Mouse (Mus musculus): ENCODE data around the gene Synj1. TPM values are rescaled to one million over a fixed set of nuclear protein-coding genes. Genes with fewer than 3 reads are reported as not detected.

The Synj1 gene
- polyA plus RNA-seq, 1 experiment from 2014 or later: 15.5 TPM

GRCm38 (mm10) chr16:90934687-90935328 lies 76.3 kb downstream of the Synj1 start, which contains the start of gene Cfap298:
Cfap298 (minus strand) TSS chr16:90935114.
- peaks cover 12% of the 10 kb centered on the region; the same call in 1 of the 2 replicates for H3K36me3 ChIP-seq (ENCODE audit: control insufficient read depth, insufficient read depth, low read length)
- peak within 1 kb of the TSS; percentile 72 for H3K4me3 ChIP-seq (ENCODE audit: low read length)
- H3K9me3 ChIP-seq (ENCODE audit: control insufficient read depth, low read length): no peaks in the 10 kb centered on the region
- ATAC-seq (ENCODE audit: low FRiP score, low TSS enrichment): peak; percentile 97
- H3K27me3 ChIP-seq (ENCODE audit: control insufficient read depth, insufficient read depth, low read length): no peaks in the 10 kb centered on the region
- H3K4me1 ChIP-seq (ENCODE audit: control insufficient read depth, insufficient read depth, low read length): no peaks in the 10 kb centered on the region
- peak within 1 kb of the TSS; percentile 68 for H3K27ac ChIP-seq (ENCODE audit: low read depth, low read length)
- under 1% methylated on average over 56 of the region's 56 CpGs for WGBS
- H3K4me2 ChIP-seq (replicated peaks; ENCODE audit: low read depth, low read length): peak within 1 kb of the TSS; percentile 71
- H3K9ac ChIP-seq (ENCODE audit: low read depth, low read length): peak within 1 kb of the TSS; percentile 75

DNA sequence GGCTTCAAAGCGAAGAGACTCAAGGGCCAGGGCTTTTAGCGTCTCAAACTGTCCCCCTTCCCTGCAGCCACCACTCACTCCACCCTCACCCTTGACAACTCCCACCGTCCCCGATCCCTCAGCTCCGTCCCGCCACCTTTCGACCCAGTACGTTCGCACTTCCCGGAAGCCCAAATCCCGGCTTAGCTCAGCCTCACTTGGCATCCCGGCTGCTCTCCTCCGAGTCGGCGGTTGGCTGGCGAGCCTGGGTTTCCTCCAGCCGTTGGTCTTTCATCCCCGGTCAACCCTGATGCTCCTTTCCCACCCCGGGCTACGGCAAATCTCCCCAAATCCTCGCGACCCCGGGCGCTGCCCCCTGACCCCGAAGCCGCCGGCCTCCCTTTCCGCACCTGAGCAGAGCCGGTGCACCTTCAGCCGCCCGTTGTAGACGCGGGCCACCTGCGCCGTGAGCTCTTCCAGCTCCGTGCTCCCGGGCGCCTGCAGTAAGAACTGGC lies 76.9 kb downstream of the Synj1 start:
- Histone ChIP-seq H3K9ac (ENCODE audit: low read depth, low read length) (peak overlapping the region; percentile 75), H3K9me3 (ENCODE audit: control insufficient read depth, low read length) (no peaks in the 10 kb centered on the region), H3K27me3 (ENCODE audit: control insufficient read depth, insufficient read depth, low read length) (no peaks in the 10 kb centered on the region), H3K36me3 (ENCODE audit: control insufficient read depth, insufficient read depth, low read length) (peaks cover 15% of the 10 kb centered on the region; the same call in 1 of the 2 replicates), H3K4me1 (ENCODE audit: control insufficient read depth, insufficient read depth, low read length) (no peaks in the 10 kb centered on the region), H3K27ac (ENCODE audit: low read depth, low read length) (peak overlapping the region; percentile 68), H3K4me3 (ENCODE audit: low read length) (peak overlapping the region; percentile 72), H3K4me2 (replicated peaks; ENCODE audit: low read depth, low read length) (peak overlapping the region; percentile 71)
- WGBS: under 1% methylated on average over 38 of the region's 38 CpGs
- peak; percentile 63 for ATAC-seq (ENCODE audit: low FRiP score, low TSS enrichment)

- no peaks in the 10 kb centered on the region for H3K4me1 ChIP-seq (ENCODE audit: control insufficient read depth, insufficient read depth, low read length)
- peak overlapping the region; percentile 72 for H3K4me3 ChIP-seq (ENCODE audit: low read length)
- ATAC-seq (ENCODE audit: low FRiP score, low TSS enrichment): no peak
- peak overlapping the region; percentile 68; the same call in 1 of the 2 replicates for H3K27ac ChIP-seq (ENCODE audit: low read depth, low read length)
- peak overlapping the region; percentile 75 for H3K9ac ChIP-seq (ENCODE audit: low read depth, low read length)
- peak overlapping the region; percentile 71 for H3K4me2 ChIP-seq (replicated peaks; ENCODE audit: low read depth, low read length)
- H3K36me3 ChIP-seq (ENCODE audit: control insufficient read depth, insufficient read depth, low read length): peaks cover 14% of the 10 kb centered on the region; the same call in 1 of the 2 replicates
- no peaks in the 10 kb centered on the region for H3K27me3 ChIP-seq (ENCODE audit: control insufficient read depth, insufficient read depth, low read length)
- H3K9me3 ChIP-seq (ENCODE audit: control insufficient read depth, low read length): no peaks in the 10 kb centered on the region
- 29% methylated on average over 13 of the region's 13 CpGs for WGBS
Measured at GRCm38 (mm10) chr16:90933534-90934176, 77.5 kb downstream of the Synj1 start.

DNA sequence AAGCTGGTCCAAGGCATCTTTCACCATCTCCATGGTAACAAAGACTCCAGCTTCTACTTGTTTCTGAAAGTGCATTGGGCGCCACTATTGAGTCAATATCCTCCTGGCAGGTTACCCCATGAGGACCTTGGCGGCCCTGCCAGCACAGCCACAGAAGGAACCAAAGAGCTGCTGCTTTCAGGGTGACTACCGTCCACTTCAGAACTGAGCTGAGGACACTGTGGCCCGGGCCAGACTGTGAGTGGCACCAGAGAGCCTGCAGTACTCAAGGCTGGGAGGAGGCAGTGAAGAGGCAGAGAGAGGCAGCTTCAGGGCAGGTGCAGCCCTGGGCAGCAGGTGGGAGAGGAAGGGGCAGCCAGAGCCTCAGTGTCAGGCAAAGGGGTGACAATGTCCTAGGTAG lies 83.7 kb downstream of the Synj1 start:
- Histone ChIP-seq H3K27ac (ENCODE audit: low read depth, low read length) (no peak overlapping the region), H3K4me1 (ENCODE audit: control insufficient read depth, insufficient read depth, low read length) (no peaks in the 10 kb centered on the region), H3K27me3 (ENCODE audit: control insufficient read depth, insufficient read depth, low read length) (no peaks in the 10 kb centered on the region), H3K9me3 (ENCODE audit: control insufficient read depth, low read length) (no peaks in the 10 kb centered on the region), H3K9ac (ENCODE audit: low read depth, low read length) (no peak overlapping the region), H3K4me3 (ENCODE audit: low read length) (no peak overlapping the region), H3K36me3 (ENCODE audit: control insufficient read depth, insufficient read depth, low read length) (peaks cover 17% of the 10 kb centered on the region; the same call in 1 of the 2 replicates), H3K4me2 (replicated peaks; ENCODE audit: low read depth, low read length) (no peak overlapping the region)
- no peak for ATAC-seq (ENCODE audit: low FRiP score, low TSS enrichment)
- 91% methylated on average over 4 of the region's 4 CpGs for WGBS

- ATAC-seq (ENCODE audit: low FRiP score, low TSS enrichment): peak; percentile 63
- Histone ChIP-seq H3K27me3 (ENCODE audit: control insufficient read depth, insufficient read depth, low read length) (no peaks in the 10 kb centered on the region), H3K9me3 (ENCODE audit: control insufficient read depth, low read length) (no peaks in the 10 kb centered on the region), H3K36me3 (ENCODE audit: control insufficient read depth, insufficient read depth, low read length) (peaks cover 17% of the 10 kb centered on the region; the same call in 1 of the 2 replicates), H3K9ac (ENCODE audit: low read depth, low read length) (no peak overlapping the region), H3K4me2 (replicated peaks; ENCODE audit: low read depth, low read length) (no peak overlapping the region), H3K4me3 (ENCODE audit: low read length) (no peak overlapping the region), H3K4me1 (ENCODE audit: control insufficient read depth, insufficient read depth, low read length) (no peaks in the 10 kb centered on the region), H3K27ac (ENCODE audit: low read depth, low read length) (no peak overlapping the region)
- WGBS: 26% methylated on average over 5 of the region's 5 CpGs
Measured at GRCm38 (mm10) chr16:90925461-90925860, 85.6 kb downstream of the Synj1 start.

DNA sequence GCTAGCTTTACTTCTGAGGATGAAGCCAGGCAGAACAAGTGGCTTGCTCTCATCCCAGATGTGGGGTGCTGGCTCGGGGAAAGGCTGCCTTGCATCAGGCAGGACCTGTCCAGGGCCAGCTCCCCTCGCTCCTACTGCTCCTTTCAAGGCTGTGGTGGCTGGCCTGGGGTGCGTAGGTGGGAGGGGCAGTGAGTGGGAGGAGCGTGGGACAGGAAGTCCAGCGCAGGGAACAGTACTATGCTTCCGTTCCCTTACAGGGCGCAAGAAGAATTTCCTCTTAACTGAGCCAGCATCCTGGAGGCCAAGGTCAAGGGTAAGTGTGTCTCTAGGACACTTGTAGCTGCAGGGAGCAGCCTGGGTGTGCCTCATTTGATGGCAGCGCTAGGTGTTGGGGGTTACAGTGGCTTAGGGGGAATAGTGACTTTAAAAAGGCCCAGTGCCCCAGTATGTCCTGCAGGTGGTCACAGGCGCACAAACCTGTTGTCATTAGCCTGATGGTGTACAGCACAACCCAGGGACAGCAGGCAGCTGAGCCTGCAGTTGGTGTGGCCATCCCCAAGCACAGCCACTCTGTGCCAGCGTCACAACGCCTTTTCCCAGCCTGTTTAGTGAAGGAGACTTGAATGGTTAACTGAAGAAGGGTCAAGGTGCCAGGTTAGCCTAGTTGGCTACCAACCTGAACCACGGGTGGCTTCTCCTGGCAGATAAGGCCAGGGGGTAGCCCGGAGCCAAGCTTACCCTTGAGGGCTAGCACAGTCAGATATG lies 86.3 kb downstream of the Synj1 start:
- Histone ChIP-seq H3K9me3 (ENCODE audit: control insufficient read depth, low read length) (no peaks in the 10 kb centered on the region), H3K4me1 (ENCODE audit: control insufficient read depth, insufficient read depth, low read length) (no peaks in the 10 kb centered on the region), H3K9ac (ENCODE audit: low read depth, low read length) (no peak overlapping the region), H3K4me3 (ENCODE audit: low read length) (no peak overlapping the region), H3K4me2 (replicated peaks; ENCODE audit: low read depth, low read length) (no peak overlapping the region), H3K27ac (ENCODE audit: low read depth, low read length) (no peak overlapping the region), H3K36me3 (ENCODE audit: control insufficient read depth, insufficient read depth, low read length) (peaks cover 14% of the 10 kb centered on the region; the same call in 1 of the 2 replicates), H3K27me3 (ENCODE audit: control insufficient read depth, insufficient read depth, low read length) (no peaks in the 10 kb centered on the region)
- ATAC-seq (ENCODE audit: low FRiP score, low TSS enrichment): 0 out of 2 replicates have a peak, but pooled peaks have one; percentile 26
- 84% methylated on average over 13 of the region's 13 CpGs for WGBS

GRCm38 (mm10) chr16:90921471-90922159 lies 89.5 kb downstream of the Synj1 start:
- Histone ChIP-seq H3K27me3 (ENCODE audit: control insufficient read depth, insufficient read depth, low read length) (no peaks in the 10 kb centered on the region), H3K4me1 (ENCODE audit: control insufficient read depth, insufficient read depth, low read length) (0 out of 2 replicates have a peak, but pooled peaks cover 3% of the 10 kb centered on the region), H3K9ac (ENCODE audit: low read depth, low read length) (no peak overlapping the region), H3K4me3 (ENCODE audit: low read length) (no peak overlapping the region), H3K27ac (ENCODE audit: low read depth, low read length) (no peak overlapping the region), H3K4me2 (replicated peaks; ENCODE audit: low read depth, low read length) (no peak overlapping the region), H3K9me3 (ENCODE audit: control insufficient read depth, low read length) (no peaks in the 10 kb centered on the region), H3K36me3 (ENCODE audit: control insufficient read depth, insufficient read depth, low read length) (peaks cover 7% of the 10 kb centered on the region; the same call in 1 of the 2 replicates)
- WGBS: 61% methylated on average over 10 of the region's 10 CpGs
- no peak for ATAC-seq (ENCODE audit: low FRiP score, low TSS enrichment)

DNA sequence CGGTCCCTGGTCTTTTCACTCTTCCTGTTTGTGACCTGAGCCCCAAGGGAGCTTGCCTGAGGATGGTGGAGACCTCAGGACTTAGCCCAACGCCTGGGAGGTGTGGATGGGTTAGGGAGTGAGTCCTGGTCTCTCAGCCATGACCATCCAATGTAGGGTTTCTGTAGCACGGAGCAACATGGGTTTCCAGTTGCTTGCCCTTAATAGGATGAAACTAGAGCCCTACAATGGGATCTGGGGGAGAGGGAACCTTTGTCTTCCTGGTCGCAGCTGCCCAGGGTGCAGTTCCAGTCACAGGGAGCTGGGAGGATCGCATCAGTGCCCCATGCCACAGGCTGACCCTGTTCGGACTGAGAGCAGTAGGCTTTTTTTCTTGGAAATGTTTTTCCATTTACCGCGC lies 94.0 kb downstream of the Synj1 start:
- H3K27ac ChIP-seq (ENCODE audit: low read depth, low read length): peak overlapping the region; percentile 69
- no peaks in the 10 kb centered on the region for H3K36me3 ChIP-seq (ENCODE audit: control insufficient read depth, insufficient read depth, low read length)
- no peaks in the 10 kb centered on the region for H3K9me3 ChIP-seq (ENCODE audit: control insufficient read depth, low read length)
- no peak overlapping the region for H3K4me2 ChIP-seq (replicated peaks; ENCODE audit: low read depth, low read length)
- no peaks in the 10 kb centered on the region for H3K27me3 ChIP-seq (ENCODE audit: control insufficient read depth, insufficient read depth, low read length)
- no peak overlapping the region for H3K9ac ChIP-seq (ENCODE audit: low read depth, low read length)
- no peak overlapping the region for H3K4me3 ChIP-seq (ENCODE audit: low read length)
- peaks cover 9% of the 10 kb centered on the region; the same call in 1 of the 2 replicates for H3K4me1 ChIP-seq (ENCODE audit: control insufficient read depth, insufficient read depth, low read length)
- peak; percentile 91 for ATAC-seq (ENCODE audit: low FRiP score, low TSS enrichment)
- 43% methylated on average over 8 of the region's 8 CpGs for WGBS

All from kidney, embryonic 14.5 days (tissue).